9 mouse cellular contexts compared by ENCODE assay signal in the genomic region with DNA sequence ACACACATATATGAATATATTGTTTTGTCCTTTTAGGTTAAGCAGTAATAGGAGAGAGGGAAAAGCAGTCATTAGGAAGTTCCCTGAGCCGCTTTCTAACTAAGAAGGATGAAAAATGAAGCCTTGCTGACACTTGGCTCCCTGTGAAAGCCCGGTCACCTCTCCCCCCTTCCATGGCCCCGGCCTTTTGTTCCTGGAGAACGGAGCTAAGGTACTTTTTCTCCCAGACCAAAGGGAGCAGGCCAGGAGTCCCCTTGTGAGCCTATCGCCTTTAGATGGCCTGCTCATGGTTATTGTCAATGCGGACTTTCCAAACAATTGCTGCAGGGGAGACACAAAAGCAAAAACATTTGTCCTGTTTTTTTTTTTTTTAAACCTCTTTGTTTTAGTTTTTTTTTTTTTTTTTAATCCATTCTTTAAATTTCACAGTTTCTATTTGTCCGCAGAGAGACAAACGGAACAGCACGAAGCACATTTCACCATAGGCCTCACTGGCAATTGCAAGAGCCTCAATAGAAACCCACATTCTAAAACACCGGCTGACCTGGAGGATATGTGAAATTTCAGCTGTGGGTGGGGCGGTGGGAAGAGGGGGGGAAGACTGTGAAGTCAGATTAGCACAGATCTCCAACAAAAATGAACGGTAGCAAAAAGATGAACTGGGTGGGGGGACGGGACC.
DNase-seq lines count a peak whose midpoint lies in the region; ATAC-seq and TF ChIP-seq lines count a peak whose summit lies in the region.
"Had no signal": no experiment of that assay in that cellular context is flagged by ENCODE, and none has a peak within 500 bp of the region (broad histone marks: within the 10 kb centered on the region; RNA-seq: fewer than 3 reads in every experiment).

No protein-coding gene starts in this region.

- H3K27me3 ChIP-seq in heart, adult 2 months (ENCODE audit: control insufficient read depth, insufficient read depth, low read length) = no peaks in the 10 kb centered on the region
- H3K27me3 ChIP-seq in CH12.LX (replicated peaks) = peaks cover 17% of the 10 kb centered on the region
- peaks cover 19% of the 10 kb centered on the region for H3K27me3 ChIP-seq in forebrain, embryonic 15.5 days

- peaks cover 7% of the 10 kb centered on the region for H3K4me1 ChIP-seq in heart, adult 2 months (ENCODE audit: control insufficient read depth, insufficient read depth, low read length)
- peaks cover 0 to 43% of the 10 kb centered on the region in 2 experiments; a peak in 3 of 4 replicates for H3K4me1 ChIP-seq in CH12.LX (ENCODE audit: control insufficient read depth in 1 of 2, insufficient read depth in 2 of 2)
- H3K4me1 ChIP-seq in forebrain, embryonic 15.5 days = peaks cover 65% of the 10 kb centered on the region

- WGBS in heart, adult 2 months = 64% methylated on average over 13 of the region's 13 CpGs
- WGBS in forebrain, embryonic 15.5 days = 42% methylated on average over 13 of the region's 13 CpGs

- 0 out of 2 replicates have a peak overlapping the region, but pooled peaks have one; percentile 41 for H3K4me2 ChIP-seq in CH12.LX (ENCODE audit: insufficient read depth, low read depth, poor library complexity, severe bottlenecking)
- peak overlapping the region; percentile 25; the same call in 1 of the 2 replicates for H3K4me2 ChIP-seq in forebrain, embryonic 15.5 days (replicated peaks)

- no peak for TF ChIP-seq EP300 in heart, adult 2 months (IDR thresholded peaks at IDR 0.05; ENCODE audit: insufficient read depth, low read depth, low read length)
- no peak for TF ChIP-seq EP300 in CH12.LX (IDR thresholded peaks at IDR 0.05; ENCODE audit: low read length)

- ATAC-seq in forebrain, embryonic 15.5 days (replicated peaks) = no peak
- ATAC-seq in megakaryocyte progenitor cell, adult 5-6 weeks (replicated peaks; ENCODE audit: poor library complexity) = peak; percentile 35

- intact Hi-C loops in heart, adult 2 months (cut with DNase I) = loop anchor here (5.0 to 10.0 kb wide), 2 partner anchors 72 to 175 kb away; no protein-coding TSS in a partner anchor
- intact Hi-C loops in heart, postnatal 36 days (cut with DNase I) = loop anchor here (5.0 to 10.0 kb wide), 3 partner anchors 72 to 475 kb away; no protein-coding TSS in a partner anchor

- dilution Hi-C loops in CH12.LX (cut with MboI; ENCODE audit: extremely low pct_ligation_motif_present, extremely low pct_unique_long_range_greater_than_20kb, low sequenced_read_pairs) = no loop called here

- TF ChIP-seq RAD21 in CH12.LX (IDR thresholded peaks at IDR 0.05; ENCODE audit: low read depth, low read length) = no peak

- no peak for TF ChIP-seq POLR2A in heart, adult 2 months (IDR thresholded peaks at IDR 0.05; ENCODE audit: insufficient read depth, low read depth, low read length)
- TF ChIP-seq POLR2A in CH12.LX (IDR thresholded peaks at IDR 0.05; ENCODE audit: low read depth, low read length) = no peak

- in situ Hi-C loops in CH12.LX (cut with MboI; ENCODE audit: low pct_ligation_motif_present, low pct_unique_long_range_greater_than_20kb, low sequenced_read_pairs) = no loop called here

- no peak for TF ChIP-seq CTCF in heart, adult 2 months (IDR thresholded peaks at IDR 0.05)
- TF ChIP-seq CTCF in CH12.LX (conservative IDR thresholded peaks at IDR 0.05 in 1 of 2, IDR thresholded peaks at IDR 0.05 in 1 of 2; ENCODE audit: low read depth in 2 of 2, low read length in 2 of 2) = no peak

- H3K4me3 ChIP-seq in heart, adult 2 months = no peak overlapping the region
- H3K4me3 ChIP-seq in CH12.LX (replicated peaks in 1 of 3; ENCODE audit: low read depth in 2 of 3, low read length in 2 of 3, poor library complexity in 1 of 3) = no peak overlapping the region
- no peak overlapping the region for H3K4me3 ChIP-seq in forebrain, embryonic 15.5 days

- H3K36me3 ChIP-seq in heart, adult 2 months (ENCODE audit: control insufficient read depth, insufficient read depth, low read length) = 0 out of 2 replicates have a peak, but pooled peaks cover 2% of the 10 kb centered on the region
- no peaks in the 10 kb centered on the region for H3K36me3 ChIP-seq in CH12.LX (replicated peaks in 1 of 2; ENCODE audit: control insufficient read depth in 1 of 2, insufficient read depth in 1 of 2, low read length in 1 of 2)
- H3K36me3 ChIP-seq in forebrain, embryonic 15.5 days = no peaks in the 10 kb centered on the region

- 0 out of 2 replicates have a peak, but pooled peaks cover under 1% of the 10 kb centered on the region for H3K79me2 ChIP-seq in heart, adult 2 months (replicated peaks; ENCODE audit: control insufficient read depth, insufficient read depth, low read length)
- no peaks in the 10 kb centered on the region for H3K79me2 ChIP-seq in CH12.LX (replicated peaks; ENCODE audit: control insufficient read depth, extremely low read depth, insufficient read depth, poor library complexity, severe bottlenecking)

- no peaks in the 10 kb centered on the region for H3K9me3 ChIP-seq in CH12.LX (replicated peaks; ENCODE audit: low read length)
- no peaks in the 10 kb centered on the region for H3K9me3 ChIP-seq in forebrain, embryonic 15.5 days

- peak overlapping the region; percentile 61; the same call in 1 of the 2 replicates for H3K27ac ChIP-seq in heart, adult 2 months
- H3K27ac ChIP-seq in CH12.LX (ENCODE audit: insufficient read depth, low read depth) = no peak overlapping the region
- peak overlapping the region; percentile 65 for H3K27ac ChIP-seq in forebrain, embryonic 15.5 days (replicated peaks)

- no peak overlapping the region for H3K9ac ChIP-seq in heart, adult 2 months (ENCODE audit: low read depth, low read length)
- no peak overlapping the region for H3K9ac ChIP-seq in CH12.LX (ENCODE audit: insufficient read depth, low read depth)
- H3K9ac ChIP-seq in forebrain, embryonic 15.5 days (replicated peaks) = no peak overlapping the region

- DNase-seq in heart, adult 2 months = no peak
- DNase-seq in heart, postnatal 36 days = no peak
- DNase-seq in CH12.LX (ENCODE audit: extremely low read depth) = no peak
- DNase-seq in left cerebral cortex, adult 9 months (ENCODE audit: low spot score in 2 of 2) = no peak
- DNase-seq in retina, embryonic 14.5 days (ENCODE audit: low spot score) = no peak
- DNase-seq in frontal cortex, postnatal 14 days (ENCODE audit: low spot score in 2 of 2) = no peak
- DNase-seq: adrenal gland, postnatal 25 days had no signal

TF ChIP-seq in CH12.LX, 34 proteins besides CTCF, POLR2A, EP300 and RAD21:
- TF ChIP-seq RCOR1 (conservative IDR thresholded peaks at IDR 0.05; ENCODE audit: low read depth, low read length) = no peak
- TF ChIP-seq UBTF (IDR thresholded peaks at IDR 0.05; ENCODE audit: low read depth, low read length) = no peak
- no peak for TF ChIP-seq ZKSCAN1 (IDR thresholded peaks at IDR 0.05; ENCODE audit: borderline replicate concordance, low read depth, low read length)
- no peak for TF ChIP-seq USF2 (conservative IDR thresholded peaks at IDR 0.05; ENCODE audit: low read depth, low read length)
- no peak for TF ChIP-seq MAX (IDR thresholded peaks at IDR 0.05; ENCODE audit: low read length)
- no peak for TF ChIP-seq E2F4 (IDR thresholded peaks at IDR 0.05; ENCODE audit: insufficient replicate concordance, low read depth, low read length)
- TF ChIP-seq POLR2AphosphoS2 (IDR thresholded peaks at IDR 0.05; ENCODE audit: low read depth, low read length) = no peak
- no peak for TF ChIP-seq GABPA (IDR thresholded peaks at IDR 0.05; ENCODE audit: insufficient replicate concordance, low read depth, low read length)
- TF ChIP-seq NRF1 (IDR thresholded peaks at IDR 0.05; ENCODE audit: low read depth, low read length) = no peak
- no peak for TF ChIP-seq MAZ (IDR thresholded peaks at IDR 0.05; ENCODE audit: low read depth, low read length)
- no peak for TF ChIP-seq ELF1 (IDR thresholded peaks at IDR 0.05; ENCODE audit: low read depth, low read length)
- TF ChIP-seq SIN3A (IDR thresholded peaks at IDR 0.05; ENCODE audit: low read length) = no peak
- TF ChIP-seq USF1 (IDR thresholded peaks at IDR 0.05; ENCODE audit: low read depth, low read length) = no peak
- TF ChIP-seq BHLHE40 (IDR thresholded peaks at IDR 0.05; ENCODE audit: low read depth, low read length) = no peak
- TF ChIP-seq NELFE (IDR thresholded peaks at IDR 0.05; ENCODE audit: low read depth, low read length) = no peak
